Mouse (Mus musculus) induced T-regulatory cell, adult 2 months (primary cell): ENCODE data around the gene Has1.

Experiments
- DNase-seq: peaks from one replicate; pipeline ENCODE4 v3.0.0-alpha.2; 2012; ENCODE audit warnings: low read depth

Has1 gene

DNA sequence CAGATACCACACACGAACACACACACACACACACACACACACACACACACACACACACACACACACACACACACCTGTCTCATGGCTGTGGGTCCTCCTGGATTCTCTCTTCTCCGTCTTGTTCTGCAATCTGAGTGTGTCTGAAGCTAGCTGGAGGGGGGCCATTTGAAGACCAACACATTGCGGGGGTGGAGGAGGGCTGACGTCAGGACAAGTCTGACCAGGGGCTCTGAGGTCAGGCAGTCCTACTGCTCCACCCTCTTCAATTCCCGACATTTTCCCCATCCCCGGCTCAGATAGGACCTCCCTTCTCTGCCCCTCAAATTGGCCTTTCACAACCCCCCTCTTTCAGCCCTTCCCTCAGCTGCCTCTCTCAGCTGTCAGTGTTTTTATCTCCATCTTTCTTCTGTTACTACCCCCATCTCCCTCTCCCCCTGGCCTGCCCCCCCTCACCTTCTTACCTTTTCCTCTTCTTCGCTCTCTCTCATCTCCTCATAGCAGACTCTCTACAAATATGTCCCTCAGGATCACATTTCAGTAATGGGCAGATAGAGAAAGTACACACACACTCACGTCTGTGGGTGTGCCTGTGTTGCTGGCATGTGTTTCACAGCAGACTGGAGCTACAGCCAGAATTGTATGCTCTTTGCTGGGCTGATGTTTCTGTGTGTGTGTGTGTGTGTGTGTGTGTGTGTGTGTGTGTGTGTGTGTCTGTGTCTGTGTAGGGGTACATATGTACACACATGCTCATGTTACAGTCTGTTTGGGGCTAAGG is at the start of gene Has1:
Gene Has1 (minus strand): TSS at position 142 of the 775 bp plus-strand sequence.
- DNase-seq = no peak

DNA sequence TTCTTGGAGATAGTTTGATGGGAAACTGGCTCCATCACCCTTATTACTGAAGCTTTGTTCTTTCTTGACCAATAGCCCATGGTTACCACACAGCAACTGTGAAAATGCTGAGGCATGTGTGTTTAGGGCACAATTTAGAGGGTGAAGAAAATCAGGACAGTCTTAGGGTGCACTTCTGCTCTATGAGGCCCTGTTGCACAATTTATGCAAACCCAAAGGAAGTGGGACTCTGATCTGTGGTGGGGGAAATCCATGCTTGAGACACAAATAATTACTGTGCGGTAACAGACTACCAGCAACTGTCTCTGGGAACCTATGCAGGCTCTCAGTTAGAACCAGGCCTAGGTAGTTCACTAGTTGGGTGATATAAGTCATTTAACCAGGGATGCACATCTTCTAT is 45.8 kb upstream of the Has1 start:
- peak; percentile 22 for DNase-seq

DNA sequence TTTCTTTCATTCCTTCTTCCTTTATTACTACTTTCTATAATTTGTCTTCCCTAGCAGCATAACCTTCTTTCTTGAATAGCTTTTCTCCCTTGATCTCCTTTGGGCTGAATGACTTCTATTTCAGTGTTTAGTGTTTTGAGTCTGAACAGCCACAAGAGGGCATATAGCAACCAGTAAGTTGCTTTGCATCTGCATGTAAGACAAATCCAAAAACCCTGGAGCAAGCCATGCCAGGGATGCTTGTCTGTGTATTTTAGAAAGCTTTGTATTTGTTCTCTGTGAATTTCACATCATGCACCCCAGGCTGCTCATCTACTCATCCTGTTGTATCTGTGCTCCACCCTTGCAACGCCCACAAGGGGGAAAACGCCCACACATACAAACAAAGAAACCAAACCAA is 44.3 kb upstream of the Has1 start:
- peak; percentile 18 for DNase-seq

DNA sequence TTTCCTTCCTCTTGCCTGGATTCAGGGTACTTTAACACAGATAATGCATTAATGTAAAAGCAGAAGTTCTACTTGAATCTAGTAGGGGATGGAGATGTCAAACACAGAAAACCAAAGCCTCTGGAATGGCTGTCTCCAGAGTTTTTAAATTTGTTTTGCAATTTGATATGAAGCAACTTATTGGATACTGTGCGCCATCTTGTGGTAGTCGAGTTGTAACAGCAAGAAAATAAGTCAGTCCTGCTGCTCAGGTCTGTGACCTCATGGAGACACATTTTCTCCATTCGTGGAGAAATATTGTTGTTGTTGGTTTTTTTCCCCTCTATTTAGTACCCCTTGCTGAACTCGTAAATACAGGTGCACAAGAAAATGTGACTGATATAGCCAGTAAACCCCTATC is 41.0 kb upstream of the Has1 start:
- peak; percentile 78 for DNase-seq

DNA sequence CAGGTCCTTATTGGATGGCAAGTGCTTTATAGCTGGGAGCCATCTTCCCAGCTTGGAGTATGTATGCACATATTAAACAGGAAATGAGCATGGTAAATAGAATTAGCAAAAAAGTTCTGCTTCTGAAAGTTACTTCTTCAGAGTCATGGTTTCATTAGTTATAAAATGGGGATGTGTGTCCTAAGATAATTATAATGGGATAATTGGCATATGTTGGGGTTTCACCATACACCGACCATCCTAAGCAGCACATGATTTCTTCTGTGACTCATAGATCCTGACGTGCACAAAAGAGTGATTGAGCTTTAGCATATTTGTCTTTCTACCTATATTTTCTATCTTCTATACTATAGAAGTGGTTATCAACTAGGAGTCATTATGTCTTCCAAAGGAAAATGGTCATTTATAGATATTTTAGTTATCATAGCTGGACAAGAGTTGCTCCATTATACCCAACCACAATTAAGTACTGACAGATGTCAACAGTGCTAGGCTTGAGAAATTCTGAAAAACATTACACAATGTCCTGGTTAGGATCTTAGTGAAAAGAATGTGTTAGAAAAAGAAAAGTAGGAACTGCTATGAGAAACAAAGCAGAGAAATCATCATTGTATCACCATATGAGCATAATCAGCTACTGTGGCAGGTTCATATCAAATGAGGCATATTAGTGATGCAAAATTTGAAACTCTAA is 34.9 kb upstream of the Has1 start:
- no peak for DNase-seq

DNA sequence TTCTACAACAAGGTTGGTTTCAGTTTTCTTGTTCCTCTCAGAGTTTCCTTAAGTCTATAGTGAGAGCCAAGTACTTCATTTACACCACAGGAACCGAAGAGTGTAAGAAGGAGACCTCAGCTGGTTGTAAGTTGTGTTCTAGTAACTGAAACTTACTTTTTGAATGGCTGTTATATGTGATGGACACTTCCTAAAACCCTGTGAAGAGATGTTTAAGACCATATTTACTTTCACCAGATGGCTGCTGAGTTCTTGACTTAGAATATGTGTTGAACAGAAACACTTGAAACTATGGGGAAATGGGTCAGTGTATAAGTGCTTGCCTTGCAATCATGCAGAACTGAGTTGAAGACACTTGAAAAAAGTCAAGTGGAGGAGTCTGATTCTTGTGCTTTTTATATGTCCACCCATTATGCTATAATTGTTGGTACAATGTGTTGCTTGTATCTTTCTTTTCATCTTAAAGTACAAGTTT is 32.8 kb upstream of the Has1 start, which contains the start of the genes Fpr2 and Fpr3:
Gene Fpr2 (plus strand): TSS at position 51 of the 475 bp plus-strand sequence.
Gene Fpr3 (plus strand): TSS at position 79 of the 475 bp plus-strand sequence.
- DNase-seq = no peak

DNA sequence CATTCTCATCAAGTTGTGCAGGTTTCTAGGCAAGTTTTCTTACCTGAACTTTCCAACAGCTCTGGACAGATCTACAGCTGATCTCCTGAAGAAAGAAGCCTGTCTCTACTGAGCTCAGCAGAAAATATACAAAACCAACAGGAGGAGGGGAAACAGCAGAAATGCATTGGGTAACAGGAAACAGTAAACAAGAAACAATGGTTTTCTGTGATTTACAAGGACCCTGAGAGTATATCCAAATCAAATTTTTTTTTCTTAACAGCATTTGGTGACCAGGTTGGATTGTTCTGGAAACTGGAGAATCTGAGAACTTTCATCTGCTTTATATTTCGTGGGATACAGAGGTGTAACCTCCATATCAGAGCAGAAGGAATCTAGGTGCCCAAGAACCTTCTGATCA is 28.8 kb upstream of the Has1 start, which contains the start of gene Fpr1:
Gene Fpr1 (minus strand): TSS at position 101 of the 400 bp plus-strand sequence.
- no peak for DNase-seq

DNA sequence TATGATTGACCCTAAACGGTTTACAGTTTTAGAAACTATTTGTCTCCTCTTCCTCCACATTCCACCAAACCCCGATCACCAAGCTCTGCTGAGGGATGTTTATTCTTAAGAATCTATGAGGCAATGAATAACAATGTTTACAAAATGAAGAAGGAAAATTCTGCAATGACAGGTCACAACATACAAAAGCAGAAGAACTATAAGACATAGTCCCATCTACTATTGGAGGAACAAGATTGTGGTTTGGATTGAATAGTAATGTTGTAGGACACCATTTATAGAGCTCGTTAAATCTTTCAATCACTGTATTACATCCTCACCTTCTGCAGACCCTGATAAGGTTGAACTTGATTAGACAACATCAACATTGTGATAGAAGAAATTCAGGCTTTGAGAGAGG is 27.7 kb upstream of the Has1 start:
- no peak for DNase-seq

DNA sequence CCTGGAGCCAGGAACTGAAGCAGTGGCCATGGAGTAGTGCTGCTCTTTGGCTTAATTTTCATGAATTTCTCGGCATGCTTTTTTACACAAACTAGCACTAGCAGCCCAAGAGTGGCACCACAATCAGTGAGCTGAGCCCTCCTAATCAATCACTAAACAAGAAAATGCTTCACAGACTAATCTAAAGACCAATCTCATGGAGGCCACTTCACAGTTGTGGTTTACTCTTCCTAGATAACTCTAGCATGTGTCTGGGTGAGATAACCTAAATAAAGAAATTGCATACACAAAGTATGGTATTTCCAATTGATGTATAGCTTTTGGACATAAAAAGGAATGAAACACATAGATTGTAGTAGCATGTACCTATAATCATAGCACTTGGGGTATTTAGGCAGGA is 24.3 kb upstream of the Has1 start:
- no peak for DNase-seq

DNA sequence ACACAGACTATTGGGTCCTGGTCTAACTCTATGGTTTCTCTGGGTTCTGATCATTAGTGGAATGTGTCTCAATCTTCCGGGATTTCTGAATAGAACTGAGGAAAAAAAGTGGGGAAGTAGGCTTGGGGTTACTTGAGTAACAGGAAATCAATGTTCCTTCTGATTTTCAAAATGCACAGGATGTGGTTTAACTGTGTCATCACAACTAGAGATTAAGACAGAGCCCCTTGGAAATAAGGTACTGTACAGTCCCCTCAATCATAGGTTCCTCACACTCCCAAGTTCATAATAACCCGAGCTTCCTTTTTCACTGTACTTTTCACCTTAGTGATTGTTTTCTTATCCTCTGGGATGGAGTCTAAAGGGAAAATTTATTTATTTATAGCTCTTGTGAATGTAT is 16.7 kb upstream of the Has1 start:
- DNase-seq = no peak

DNA sequence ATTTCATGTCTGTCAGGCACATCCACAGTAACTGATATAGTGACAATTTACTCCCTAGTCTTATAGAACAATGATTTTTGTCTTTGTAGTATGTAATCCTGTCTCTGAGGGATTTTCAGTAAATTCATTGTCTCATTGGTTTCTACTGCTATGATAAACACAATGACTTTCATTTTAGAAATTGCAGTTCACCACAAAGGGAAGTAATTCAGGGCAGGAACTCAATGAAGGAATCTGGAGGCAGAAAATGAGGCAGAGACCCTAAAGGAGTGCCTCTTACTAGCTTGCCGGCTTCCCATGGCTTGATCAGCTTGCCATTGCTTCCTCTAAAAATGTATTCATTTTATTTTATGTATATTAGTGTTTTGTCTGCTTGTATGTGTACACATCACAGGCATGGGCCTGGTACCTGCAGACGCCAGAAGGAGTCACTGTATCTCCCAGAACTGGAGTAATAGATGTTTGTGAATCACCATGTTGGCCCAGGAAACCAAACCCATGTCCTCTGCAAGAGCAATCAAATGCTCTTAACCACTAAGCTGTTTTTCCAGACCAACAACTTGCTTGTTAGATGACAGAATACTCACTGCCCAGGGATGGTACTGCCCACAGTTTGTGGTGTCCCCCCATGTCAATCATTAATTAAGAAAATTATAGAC is 16.0 kb upstream of the Has1 start:
- no peak for DNase-seq

DNA sequence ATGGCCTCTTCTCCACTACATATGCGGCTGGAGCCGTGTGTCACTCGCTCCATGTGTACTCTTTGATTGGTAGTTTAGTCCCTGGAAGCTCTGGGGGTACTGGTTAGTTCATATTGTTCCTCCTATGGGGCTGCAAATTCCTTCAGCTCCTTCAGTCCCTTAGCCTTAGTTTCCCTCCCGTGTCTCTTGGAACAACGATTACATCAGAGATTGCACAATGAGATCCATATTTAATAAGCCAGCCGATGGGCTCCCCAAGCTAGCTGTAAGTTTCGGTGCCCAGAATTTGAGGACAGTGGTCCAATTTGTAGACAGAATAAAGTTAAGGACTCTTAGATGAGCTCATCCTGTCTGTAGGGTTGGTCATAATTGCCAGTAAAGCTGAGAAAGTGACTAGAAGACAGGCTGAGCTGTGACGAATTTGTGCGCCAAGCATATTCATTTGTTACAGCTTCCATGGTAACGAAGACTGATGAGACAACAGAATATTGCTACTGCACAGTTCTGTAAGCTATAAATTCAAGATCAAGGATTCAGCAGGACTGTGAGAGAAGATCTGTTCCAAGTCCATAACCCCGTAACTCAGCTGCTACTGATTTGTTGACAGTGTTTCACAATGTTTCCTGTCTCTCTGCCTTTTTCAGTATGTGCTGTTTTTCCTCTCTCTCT is 11.9 kb upstream of the Has1 start:
- DNase-seq = no peak

DNA sequence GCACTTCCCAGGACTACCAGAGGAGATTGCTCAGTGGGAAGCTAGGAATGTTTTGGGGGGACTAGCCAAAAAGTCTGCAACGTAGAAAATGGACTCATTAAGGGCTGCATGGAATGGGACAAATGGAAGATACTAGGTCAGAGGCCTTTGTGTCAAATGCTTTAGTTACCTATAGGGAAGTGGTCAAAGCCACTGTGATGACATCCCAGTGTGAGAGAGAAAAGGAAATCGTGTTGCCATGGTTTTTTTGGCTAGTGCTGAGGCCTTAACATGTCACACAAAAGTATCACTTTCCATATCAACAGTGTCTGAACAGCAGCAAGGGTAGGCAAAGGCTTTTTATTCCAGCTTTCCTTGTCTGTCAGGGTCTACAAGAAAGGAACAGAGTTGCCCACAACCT is 10.2 kb upstream of the Has1 start:
- no peak for DNase-seq

DNA sequence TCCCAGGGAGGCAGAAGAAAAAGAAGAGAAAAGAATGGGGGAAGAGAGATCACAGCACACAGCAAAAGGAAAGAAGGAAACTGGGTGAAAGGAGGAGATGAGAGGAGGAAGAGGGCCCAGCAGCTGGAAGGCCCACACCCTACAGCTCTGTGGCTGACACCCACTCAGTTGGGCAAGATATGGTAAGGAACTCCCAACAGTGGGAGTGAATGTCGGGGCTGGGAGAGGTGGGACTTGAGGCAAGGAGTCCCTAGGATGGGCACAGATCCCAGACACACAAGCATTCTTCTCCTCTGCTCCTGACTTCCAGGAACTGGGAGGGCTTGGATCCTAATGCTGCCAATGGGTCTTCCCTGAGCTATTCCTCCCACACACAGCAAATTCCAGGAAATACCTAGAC is 7.4 kb upstream of the Has1 start:
- DNase-seq = no peak

DNA sequence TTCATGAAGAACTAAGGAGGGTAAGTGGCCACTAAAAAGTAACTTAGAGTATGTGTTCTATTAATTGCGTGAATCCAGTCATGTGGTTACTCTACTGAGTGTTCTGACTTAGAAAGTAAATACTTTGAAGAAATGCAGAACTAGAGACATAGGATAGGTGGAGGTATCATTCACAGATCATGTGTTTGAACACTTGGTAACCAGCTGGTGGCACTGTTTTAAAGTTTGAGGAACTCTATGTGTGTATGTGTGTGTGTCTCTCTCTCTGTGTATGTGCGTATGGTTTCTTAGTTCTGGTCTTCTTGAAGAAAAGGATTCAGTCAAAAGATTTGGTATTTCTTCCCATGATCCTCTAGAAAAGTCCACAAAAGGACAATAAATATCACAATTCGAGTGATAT is 5.1 kb upstream of the Has1 start:
- no peak for DNase-seq

DNA sequence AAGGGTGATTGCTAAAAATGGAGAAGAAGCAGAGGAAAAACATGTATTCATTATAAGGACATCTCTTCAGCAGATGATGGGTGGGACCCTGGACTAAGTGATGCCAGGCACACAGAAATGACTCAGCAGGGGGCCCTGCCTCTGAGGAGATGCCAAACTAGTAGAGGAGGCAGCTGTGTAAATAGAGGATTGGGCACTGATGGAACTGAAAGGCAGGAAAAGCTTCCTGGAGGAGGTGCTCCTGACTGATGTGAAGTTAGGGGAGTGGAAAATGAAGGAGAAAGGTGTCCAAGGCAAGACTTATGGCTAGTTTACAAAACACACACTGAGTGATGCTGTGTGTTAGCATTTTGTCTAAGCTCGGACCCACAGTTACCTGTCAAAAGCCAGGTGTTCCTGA is 2.4 kb upstream of the Has1 start:
- no peak for DNase-seq

DNA sequence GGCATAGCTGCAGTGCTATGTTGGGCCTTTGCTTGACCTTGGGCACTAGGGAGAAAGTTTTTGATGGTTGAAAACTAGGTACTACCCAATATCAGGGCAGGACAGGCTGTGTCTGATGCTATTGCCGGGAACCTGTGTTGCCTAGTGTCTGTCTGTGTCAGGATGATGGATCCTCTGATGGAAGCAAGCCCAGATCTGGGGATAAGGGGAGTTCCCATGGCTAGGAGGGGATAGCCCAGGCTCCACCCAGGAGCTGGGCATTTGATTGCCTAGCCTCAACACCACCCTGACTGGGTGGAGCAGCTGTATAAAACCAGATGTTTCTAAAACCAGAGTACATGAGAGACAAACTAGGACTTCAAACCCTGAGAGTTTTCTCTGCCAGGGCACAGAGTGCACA is 1.6 kb upstream of the Has1 start:
- DNase-seq = no peak

DNA sequence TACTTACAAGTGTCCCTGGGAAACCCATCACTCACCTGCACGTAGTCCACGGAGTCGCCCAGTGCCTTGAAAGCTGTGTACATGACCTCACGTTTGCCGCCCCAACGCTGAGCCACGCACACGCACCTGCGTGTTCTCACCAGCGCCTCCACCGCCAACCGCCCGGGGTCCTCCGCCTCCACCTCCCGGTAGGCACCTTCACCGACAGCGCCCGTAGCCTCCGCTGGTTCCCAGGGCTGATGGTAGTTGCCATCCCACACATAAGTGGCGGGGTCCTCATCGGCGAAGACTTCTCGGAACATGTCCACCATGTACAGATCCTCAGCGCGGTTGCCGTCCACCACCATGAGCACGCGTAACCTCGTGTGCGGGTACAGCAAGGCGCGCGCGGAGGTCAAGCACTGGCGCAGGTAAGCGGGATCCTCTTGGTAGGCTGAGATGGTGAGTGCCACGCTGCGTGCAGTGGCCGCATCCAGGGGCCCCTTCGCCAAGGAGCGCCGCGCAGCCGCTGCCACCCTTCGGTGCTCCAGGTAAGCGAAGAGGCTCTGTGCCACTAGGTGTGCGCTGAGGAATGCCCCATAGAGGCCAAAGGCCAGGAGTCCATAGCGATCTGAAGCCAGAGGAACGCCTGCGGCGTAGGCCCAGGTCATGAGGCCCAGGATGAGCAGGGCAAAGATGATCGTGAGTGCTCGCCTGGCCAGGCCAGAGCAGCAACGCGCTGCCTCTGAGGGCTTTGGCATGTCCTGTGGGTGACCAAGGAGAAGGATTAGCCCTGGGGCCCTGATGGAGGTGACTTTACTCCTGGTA is 4.9 kb downstream of the Has1 start:
- DNase-seq = no peak

DNA sequence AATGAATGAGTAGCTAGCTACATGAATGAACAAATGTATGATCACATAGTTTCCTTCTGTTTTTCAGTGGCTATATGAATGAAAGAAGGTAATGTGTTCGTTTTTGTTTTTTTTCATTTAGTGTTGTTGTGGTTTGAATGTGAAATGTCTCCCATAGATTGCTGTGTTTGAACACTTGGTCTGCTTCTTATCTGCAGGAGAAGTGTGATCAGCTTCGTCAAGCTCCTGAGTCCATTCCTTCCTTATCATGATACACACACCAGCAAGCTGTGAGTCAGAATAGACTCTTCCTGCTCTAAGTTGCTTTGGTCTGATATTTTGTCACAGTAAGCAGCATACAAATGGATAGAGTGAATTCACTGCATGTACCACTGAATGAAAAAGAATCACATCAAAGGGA is 6.0 kb downstream of the Has1 start:
- DNase-seq = no peak

DNA sequence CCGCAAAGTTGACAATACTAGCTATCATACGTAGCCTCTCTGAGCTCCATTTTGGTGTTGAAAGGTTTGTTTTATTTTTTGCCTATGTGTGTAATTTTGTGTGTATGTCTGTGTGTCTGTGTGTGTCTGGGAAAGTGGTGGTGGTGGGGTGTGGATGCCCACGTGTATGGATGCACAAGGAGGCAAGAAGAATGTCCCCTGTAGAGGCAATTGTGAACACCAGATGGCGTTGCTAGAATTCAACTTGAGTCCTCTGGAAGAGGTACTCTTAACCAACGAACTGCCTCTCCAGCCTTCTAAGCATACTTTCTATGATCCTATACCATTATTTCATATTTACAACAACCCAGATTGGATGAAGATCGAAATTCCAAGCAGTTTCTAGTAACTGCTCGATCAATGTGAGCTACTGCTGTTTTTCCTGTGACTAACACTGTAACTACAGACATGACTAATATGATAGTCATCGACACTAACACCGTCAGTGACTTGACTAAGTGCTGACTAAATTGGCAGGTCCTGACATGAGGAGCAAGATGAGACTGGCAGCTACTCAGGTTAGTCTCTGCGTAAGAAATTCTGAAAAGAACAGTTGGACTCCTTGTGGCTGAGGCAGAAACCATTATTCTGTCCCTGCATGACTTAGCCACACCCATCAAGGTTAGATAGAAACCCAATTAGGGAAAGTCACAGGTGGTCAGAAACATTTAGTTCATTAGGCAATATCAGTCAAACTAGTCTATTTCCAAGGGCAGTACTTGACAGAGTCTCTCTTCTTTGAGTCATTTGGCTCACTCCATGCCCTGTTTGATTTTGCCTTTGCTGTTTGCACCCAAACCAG is 9.6 kb downstream of the Has1 start:
- peak; percentile 56 for DNase-seq
